Mouse (Mus musculus) lung, embryonic 15.5 days (tissue): ENCODE results near the gene Tenm4. TPM values are rescaled to one million over a fixed set of nuclear protein-coding genes. Genes with fewer than 3 reads are reported as not detected.

Source experiments
- ATAC-seq: fragments of 200-750 bp; cut with Nextera tagmentation; 2 replicates; pipeline ENCODE4 v1.8.0; 2017; ENCODE audit warnings: moderate number of reproducible peaks, borderline replicate concordance; ENCODE audit not compliant: low FRiP score, low TSS enrichment; ENCODE audit errors: extremely low read depth
- H3K27ac ChIP-seq: fragments of 300-500 bp; sonication (generic); 2 replicates; pipeline ENCODE4 v1.5.1; 2015; ENCODE audit warnings: moderate library complexity, mild to moderate bottlenecking, inconsistent platforms
- H3K27me3 ChIP-seq: fragments of 300-500 bp; sonication (generic); 2 replicates; pipeline ENCODE4 v1.6.1; 2015; ENCODE audit warnings: inconsistent platforms
- H3K36me3 ChIP-seq: fragments of 300-500 bp; sonication (generic); 2 replicates; pipeline ENCODE4 v1.6.1; 2015; ENCODE audit warnings: inconsistent platforms
- H3K4me1 ChIP-seq: fragments of 300-500 bp; sonication (generic); 2 replicates; pipeline ENCODE4 v1.6.1; 2015; ENCODE audit warnings: inconsistent platforms
- H3K4me2 ChIP-seq: fragments of 300-500 bp; sonication (generic); 2 replicates; pipeline ENCODE4 v1.6.1; 2015; ENCODE audit warnings: inconsistent platforms, mild to moderate bottlenecking, moderate library complexity
- H3K4me3 ChIP-seq: fragments of 300-500 bp; sonication (generic); 2 replicates; pipeline ENCODE4 v1.5.1; 2015; ENCODE audit warnings: mild to moderate bottlenecking, inconsistent platforms
- H3K9ac ChIP-seq: fragments of 300-500 bp; sonication (generic); 2 replicates; pipeline ENCODE4 v1.6.1; 2015; ENCODE audit warnings: inconsistent platforms
- H3K9me3 ChIP-seq: fragments of 300-500 bp; sonication (generic); 2 replicates; pipeline ENCODE4 v1.6.1; 2016; ENCODE audit warnings: inconsistent platforms
- WGBS: fragments of 180-500 bp; shearing (Covaris S2); methylation state at CpG from one replicate; pipeline ENCODE4 v1.1.7; 2015; 5-methylcytosine and 5-hydroxymethylcytosine counted together
- polyA plus RNA-seq: library from polyadenylated mRNA; unstranded; fragments of >200 nt; fragmentation: Nextera tagmentation; extraction: Ambion mirVana; gene quantifications from 2 replicates; pipeline ENCODE4 v1.2.1, GENCODE M21; 2015

Gene Tenm4
- polyA plus RNA-seq, 1 experiment from 2014 or later = 22.1 TPM

DNA sequence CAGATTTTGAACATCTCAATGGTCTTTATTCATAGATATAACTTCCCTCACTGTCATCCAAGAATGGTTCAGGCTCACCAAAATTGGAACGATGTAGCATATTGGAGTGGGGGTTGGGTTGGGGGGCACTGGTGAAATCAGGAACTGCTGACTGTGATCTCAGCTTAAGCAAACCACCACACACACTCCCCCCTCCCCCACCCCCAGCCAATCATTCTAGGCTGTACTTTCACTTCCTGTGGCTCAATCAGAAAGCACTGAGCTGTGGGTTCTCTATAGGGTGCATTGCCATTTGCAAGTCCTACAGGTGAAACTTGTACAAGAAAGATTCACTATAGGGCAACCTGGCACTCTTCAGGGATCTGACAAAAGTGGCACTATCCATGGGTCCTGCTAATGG lies 559.3 kb downstream of the Tenm4 start:
- H3K9me3 ChIP-seq = no peaks in the 10 kb centered on the region
- ATAC-seq = no peak
- no peaks in the 10 kb centered on the region for H3K27me3 ChIP-seq
- H3K9ac ChIP-seq = no peak overlapping the region
- no peaks in the 10 kb centered on the region for H3K36me3 ChIP-seq
- 96% methylated on average over 1 of the region's 1 CpGs for WGBS
- H3K4me2 ChIP-seq = no peak overlapping the region
- no peak overlapping the region for H3K4me3 ChIP-seq
- H3K4me1 ChIP-seq = no peaks in the 10 kb centered on the region
- no peak overlapping the region for H3K27ac ChIP-seq

DNA sequence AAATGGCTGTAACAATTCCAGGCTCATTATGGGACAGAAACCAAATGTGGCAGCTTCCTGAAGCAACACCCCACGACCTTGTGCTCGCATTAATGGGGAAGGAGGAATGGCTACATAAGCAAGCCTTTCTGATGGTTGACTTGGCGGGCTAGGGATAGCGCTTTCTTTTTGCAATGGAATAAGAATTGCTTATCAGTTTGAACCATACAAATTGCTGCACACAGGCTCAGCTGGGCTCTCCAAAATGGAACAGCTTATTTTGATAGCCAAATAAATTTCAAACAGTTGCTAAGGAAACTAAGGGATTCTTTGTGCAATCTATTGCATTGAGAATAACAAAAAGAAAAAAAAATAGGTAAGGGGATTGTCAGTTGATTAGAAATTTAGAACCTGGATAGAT lies 560.9 kb downstream of the Tenm4 start:
- Histone ChIP-seq H3K9me3 (no peaks in the 10 kb centered on the region), H3K36me3 (no peaks in the 10 kb centered on the region), H3K4me1 (no peaks in the 10 kb centered on the region), H3K9ac (no peak overlapping the region), H3K27me3 (no peaks in the 10 kb centered on the region), H3K4me3 (no peak overlapping the region), H3K4me2 (no peak overlapping the region), H3K27ac (no peak overlapping the region)
- 76% methylated on average over 4 of the region's 4 CpGs for WGBS
- ATAC-seq = no peak

DNA sequence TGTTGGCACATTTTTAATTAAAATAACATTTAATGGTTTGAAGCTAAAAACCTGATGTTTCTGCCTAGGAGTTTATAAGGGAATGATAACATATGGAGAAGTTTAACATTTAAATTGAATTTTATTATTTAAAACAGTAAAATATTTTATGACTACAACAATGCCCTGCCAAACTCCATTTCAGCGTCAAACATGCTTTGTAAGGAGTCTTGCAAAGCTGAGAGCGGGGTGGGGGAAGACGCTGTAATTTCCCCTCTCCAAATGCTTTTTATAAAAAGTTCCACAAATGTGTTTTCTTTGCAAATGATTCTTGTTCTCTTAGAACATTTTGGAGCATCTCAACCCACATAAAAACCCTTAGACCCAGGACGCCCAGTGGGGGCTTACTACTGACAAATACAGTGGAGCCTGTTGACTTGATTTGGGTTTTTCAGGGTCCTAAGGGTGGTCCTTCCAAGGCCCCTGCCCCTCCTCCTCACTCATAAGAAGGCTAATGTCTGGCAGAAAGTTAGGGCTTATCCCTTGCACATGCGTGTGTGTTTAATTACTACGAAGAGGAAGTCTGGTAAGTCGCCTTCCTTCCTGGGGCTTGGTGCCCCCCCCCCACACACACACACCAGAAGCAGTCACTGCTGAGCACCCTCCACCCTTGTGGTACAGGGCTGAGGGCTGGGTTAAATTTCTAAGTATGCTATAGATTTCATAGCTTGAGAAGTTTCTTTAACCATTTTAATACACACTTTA lies 563.4 kb downstream of the Tenm4 start:
- Histone ChIP-seq H3K4me2 (no peak overlapping the region), H3K9me3 (no peaks in the 10 kb centered on the region), H3K27ac (no peak overlapping the region), H3K9ac (no peak overlapping the region), H3K27me3 (no peaks in the 10 kb centered on the region), H3K4me3 (no peak overlapping the region), H3K4me1 (no peaks in the 10 kb centered on the region), H3K36me3 (no peaks in the 10 kb centered on the region)
- no peak for ATAC-seq
- 78% methylated on average over 7 of the region's 7 CpGs for WGBS

DNA sequence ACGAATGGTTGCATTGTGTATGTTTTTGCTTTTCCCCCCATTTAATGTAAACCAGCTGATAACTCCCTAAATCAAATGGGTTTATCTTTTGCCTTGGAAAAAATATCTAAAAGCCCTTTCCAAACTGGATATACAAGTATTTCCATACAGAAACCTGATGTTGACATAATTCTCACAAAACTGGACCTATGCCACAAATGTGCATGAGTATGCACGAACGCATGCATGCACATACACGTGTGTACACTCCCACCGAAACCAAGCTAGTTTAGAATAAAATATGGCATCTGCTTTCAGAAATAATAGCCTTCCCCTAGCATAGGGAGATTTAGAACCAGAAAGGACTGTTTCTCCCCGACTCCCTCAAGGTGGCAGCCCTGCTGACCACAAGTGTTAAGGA lies 569.6 kb downstream of the Tenm4 start:
- H3K4me1 ChIP-seq = peaks cover 14% of the 10 kb centered on the region
- H3K4me3 ChIP-seq = no peak overlapping the region
- H3K27me3 ChIP-seq = no peaks in the 10 kb centered on the region
- H3K4me2 ChIP-seq = no peak overlapping the region
- H3K36me3 ChIP-seq = no peaks in the 10 kb centered on the region
- ATAC-seq = no peak
- no peaks in the 10 kb centered on the region for H3K9me3 ChIP-seq
- H3K27ac ChIP-seq = no peak overlapping the region
- WGBS = 48% methylated on average over 6 of the region's 6 CpGs
- no peak overlapping the region for H3K9ac ChIP-seq

DNA sequence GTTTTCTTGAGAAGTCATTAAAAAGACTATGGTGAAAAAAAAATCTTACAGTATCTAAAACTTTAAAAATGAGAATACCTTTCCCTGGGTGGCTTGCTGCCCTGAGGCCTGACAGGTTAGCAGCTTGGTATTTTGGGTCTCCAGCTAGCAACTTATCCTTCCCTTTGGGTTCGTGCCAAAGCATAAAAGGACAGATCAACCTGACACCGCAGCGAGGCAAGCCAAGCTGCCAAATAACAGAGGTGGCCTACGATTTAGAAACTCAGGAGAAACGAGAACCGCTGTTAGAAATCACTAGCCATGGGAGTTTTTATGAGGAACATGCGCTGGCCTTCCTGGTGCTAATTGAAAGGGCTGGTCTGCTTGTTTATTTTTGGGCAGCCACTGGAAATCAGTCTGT lies 571.2 kb downstream of the Tenm4 start:
- no peak overlapping the region for H3K27ac ChIP-seq
- no peaks in the 10 kb centered on the region for H3K9me3 ChIP-seq
- peaks cover 23% of the 10 kb centered on the region for H3K4me1 ChIP-seq
- H3K9ac ChIP-seq = no peak overlapping the region
- no peak for ATAC-seq
- H3K27me3 ChIP-seq = no peaks in the 10 kb centered on the region
- no peaks in the 10 kb centered on the region for H3K36me3 ChIP-seq
- WGBS = 37% methylated on average over 7 of the region's 7 CpGs
- H3K4me2 ChIP-seq = no peak overlapping the region
- no peak overlapping the region for H3K4me3 ChIP-seq

DNA sequence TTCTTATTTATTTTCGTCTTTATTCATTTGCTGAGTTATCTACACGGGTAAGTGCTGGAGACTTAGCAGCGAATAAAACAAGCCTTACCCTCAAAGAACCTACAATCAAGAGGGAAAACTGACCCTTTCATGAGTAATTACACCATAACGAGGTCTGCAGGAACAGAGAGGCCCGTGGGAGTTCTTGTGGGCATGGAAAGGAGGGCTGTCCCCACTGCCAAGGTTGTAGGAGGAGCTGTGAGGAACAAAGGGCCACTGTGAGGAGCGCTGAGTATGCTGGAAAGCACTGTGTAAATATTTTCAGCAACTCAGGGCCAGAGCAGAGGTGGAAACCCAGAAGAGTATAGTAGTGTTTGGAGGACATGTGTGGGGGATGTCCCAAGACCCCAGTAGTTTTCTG lies 574.9 kb downstream of the Tenm4 start:
- peak overlapping the region; percentile 41 for H3K27ac ChIP-seq
- H3K4me1 ChIP-seq = peaks cover 32% of the 10 kb centered on the region
- no peaks in the 10 kb centered on the region for H3K27me3 ChIP-seq
- H3K9ac ChIP-seq = no peak overlapping the region
- ATAC-seq = peak; percentile 75
- WGBS = 18% methylated on average over 6 of the region's 6 CpGs
- no peak overlapping the region for H3K4me2 ChIP-seq
- H3K36me3 ChIP-seq = no peaks in the 10 kb centered on the region
- no peak overlapping the region for H3K4me3 ChIP-seq
- H3K9me3 ChIP-seq = no peaks in the 10 kb centered on the region

DNA sequence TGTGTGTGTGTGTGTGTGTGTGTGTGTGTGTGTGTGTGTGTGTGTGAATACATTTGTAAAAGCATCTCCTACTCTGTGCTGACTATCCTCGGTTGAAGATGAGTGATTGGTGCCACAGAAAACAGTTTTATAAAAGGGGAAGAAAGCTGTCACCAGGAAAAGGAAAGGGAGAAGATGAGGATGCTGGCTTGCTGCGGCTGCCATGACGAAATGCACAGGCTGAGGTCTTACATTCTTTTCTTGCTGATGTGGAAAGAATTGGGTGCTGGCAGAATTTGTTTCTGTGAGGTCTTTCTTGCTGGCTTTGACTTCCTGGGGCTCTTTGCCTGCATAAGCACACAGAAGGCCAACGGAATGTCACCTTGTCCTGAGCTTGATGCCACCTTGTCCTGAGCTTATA lies 575.7 kb downstream of the Tenm4 start:
- no peak overlapping the region for H3K27ac ChIP-seq
- H3K27me3 ChIP-seq = no peaks in the 10 kb centered on the region
- WGBS = 46% methylated on average over 4 of the region's 4 CpGs

DNA sequence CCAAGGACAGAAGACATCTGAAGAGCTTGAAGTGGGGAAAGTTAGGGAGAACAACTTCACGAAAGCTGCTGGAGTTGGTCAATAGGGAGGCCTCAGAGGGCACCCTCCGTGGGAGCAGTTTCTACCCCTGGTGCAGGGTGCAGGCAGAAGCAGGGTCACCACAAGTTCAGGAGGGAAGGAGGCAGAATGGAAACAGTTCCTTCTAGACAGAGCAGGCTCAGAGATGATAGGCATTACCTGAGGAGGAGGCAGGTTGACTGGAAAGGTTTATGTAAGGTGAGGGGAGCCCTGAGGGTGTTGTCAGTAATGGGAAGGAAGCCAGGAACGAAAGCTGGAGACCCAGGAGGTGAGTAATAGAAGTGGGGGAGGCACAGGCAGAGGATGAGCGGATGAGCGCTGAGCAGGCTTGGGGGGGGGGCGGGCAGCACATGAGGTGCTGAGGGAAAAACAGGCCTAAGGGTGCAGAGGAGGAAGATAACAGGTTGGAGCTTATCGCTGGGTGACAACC lies 577.5 kb downstream of the Tenm4 start:
- Histone ChIP-seq H3K4me2 (no peak overlapping the region), H3K27ac (no peak overlapping the region), H3K9ac (no peak overlapping the region), H3K36me3 (no peaks in the 10 kb centered on the region), H3K9me3 (no peaks in the 10 kb centered on the region), H3K4me1 (peaks cover 26% of the 10 kb centered on the region), H3K27me3 (no peaks in the 10 kb centered on the region), H3K4me3 (no peak overlapping the region)
- WGBS = 54% methylated on average over 7 of the region's 7 CpGs
- ATAC-seq = no peak

More for the DNA sequence above, 575.7 kb downstream of the Tenm4 start:
- H3K4me1 ChIP-seq = peaks cover 32% of the 10 kb centered on the region
- H3K4me2 ChIP-seq = no peak overlapping the region
- no peaks in the 10 kb centered on the region for H3K36me3 ChIP-seq
- no peak for ATAC-seq
- H3K9me3 ChIP-seq = no peaks in the 10 kb centered on the region
- H3K9ac ChIP-seq = no peak overlapping the region
- H3K4me3 ChIP-seq = no peak overlapping the region

DNA sequence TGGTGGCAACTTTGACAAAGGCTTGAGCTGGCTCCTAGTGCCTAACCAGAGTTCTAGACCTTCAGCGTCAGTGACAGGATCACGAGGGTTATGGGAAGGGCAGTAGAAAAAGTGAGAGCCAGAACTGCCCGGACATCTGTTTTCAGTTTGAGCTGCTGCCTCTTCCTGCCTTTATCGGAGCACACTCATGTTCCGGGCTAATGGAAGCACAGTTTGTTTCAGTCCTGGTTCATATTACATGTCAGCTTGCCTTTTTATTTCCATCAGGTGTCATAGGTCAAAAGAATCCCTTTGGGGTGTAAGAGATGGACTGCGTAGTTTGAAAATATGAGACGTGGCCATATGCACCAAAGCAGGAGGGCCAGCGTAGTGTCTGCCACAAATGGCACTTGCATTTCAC lies 578.7 kb downstream of the Tenm4 start:
- Histone ChIP-seq H3K27me3 (no peaks in the 10 kb centered on the region), H3K4me3 (no peak overlapping the region), H3K4me2 (no peak overlapping the region), H3K9me3 (no peaks in the 10 kb centered on the region), H3K27ac (no peak overlapping the region), H3K4me1 (peaks cover 27% of the 10 kb centered on the region), H3K36me3 (no peaks in the 10 kb centered on the region), H3K9ac (no peak overlapping the region)
- ATAC-seq = peak; percentile 36; the same call in 1 of the 2 replicates
- 41% methylated on average over 8 of the region's 8 CpGs for WGBS

DNA sequence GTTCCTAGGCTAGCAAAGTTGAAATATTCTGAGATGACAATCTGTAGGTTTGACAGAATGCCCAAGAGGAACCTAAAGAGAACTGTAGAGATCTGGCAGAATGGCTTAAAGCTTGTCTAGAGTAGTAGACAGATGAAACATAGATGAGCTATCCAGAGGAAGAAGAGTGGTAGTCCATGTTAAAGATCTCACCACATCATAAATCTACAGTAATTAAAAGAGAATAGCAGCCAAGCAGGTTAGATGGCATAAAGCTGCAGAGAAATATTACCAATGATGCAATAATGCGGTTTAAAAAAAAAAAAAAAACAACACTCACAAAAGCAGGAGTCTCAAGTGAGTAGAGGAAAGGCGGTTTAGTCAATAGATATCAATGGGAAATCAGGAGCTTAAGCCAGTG lies 580.2 kb downstream of the Tenm4 start:
- Histone ChIP-seq H3K4me1 (peaks cover 28% of the 10 kb centered on the region), H3K36me3 (no peaks in the 10 kb centered on the region), H3K27me3 (no peaks in the 10 kb centered on the region), H3K9ac (no peak overlapping the region), H3K9me3 (no peaks in the 10 kb centered on the region), H3K27ac (no peak overlapping the region), H3K4me2 (no peak overlapping the region), H3K4me3 (no peak overlapping the region)
- 89% methylated on average over 2 of the region's 2 CpGs for WGBS
- ATAC-seq = no peak

DNA sequence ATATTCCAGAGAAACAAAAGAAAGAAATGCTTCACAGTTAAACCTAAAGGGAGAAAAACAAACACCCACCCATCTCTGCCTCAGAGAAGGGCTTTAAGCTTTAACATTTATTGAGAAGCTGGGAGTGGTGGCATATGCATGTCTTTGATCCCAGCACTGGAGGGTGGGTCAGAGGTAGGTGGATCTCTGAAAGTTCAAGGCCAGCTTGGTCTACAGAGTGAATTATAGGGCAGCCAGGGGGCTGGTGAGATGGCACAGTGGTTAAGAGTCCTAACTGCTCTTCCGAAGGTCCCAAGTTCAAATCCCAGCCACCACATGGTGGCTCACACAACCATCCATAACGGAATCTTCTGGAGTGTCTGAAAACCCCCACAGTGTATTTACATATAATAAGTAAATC lies 581.7 kb downstream of the Tenm4 start:
- ATAC-seq = no peak
- H3K36me3 ChIP-seq = no peaks in the 10 kb centered on the region
- H3K4me2 ChIP-seq = no peak overlapping the region
- H3K9ac ChIP-seq = no peak overlapping the region
- no peaks in the 10 kb centered on the region for H3K9me3 ChIP-seq
- H3K4me3 ChIP-seq = no peak overlapping the region
- no peak overlapping the region for H3K27ac ChIP-seq
- 88% methylated on average over 2 of the region's 2 CpGs for WGBS
- H3K4me1 ChIP-seq = peaks cover 29% of the 10 kb centered on the region
- no peaks in the 10 kb centered on the region for H3K27me3 ChIP-seq

DNA sequence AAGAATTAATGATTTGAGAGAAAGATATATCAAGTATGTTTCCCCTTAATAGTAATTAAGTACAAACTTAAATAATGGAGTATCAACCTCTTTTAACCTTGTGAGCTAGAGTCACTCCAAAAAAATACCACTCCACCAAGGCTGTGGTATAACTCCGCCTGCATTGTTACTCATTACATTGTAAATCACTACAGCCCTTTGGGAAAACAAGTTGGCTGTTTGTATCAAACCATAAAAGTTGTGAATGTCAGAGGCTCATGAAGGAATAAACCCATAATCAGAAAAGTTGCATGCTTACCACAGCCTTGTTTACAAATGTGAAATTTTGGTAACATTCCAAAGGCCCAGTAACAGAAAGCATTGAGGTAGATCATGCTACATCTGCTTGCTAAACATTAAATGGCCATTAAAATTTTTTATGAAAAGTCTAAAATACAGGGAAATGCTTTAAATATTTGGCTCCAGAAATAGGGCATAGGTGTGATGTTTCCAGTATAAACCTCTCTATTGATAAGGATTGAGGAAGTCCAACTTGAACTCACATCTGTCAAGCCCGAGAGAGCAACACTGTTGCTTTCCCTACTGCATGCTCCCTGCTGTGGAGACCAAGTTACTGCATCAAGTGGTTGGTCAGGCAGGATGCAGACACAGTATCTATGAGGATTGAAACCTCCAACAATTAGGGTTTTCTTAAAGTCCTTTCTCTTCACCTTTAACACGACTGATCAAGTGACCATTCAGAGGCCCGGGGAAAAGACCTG lies 582.5 kb downstream of the Tenm4 start:
- H3K4me2 ChIP-seq = no peak overlapping the region
- WGBS = 41% methylated on average over 4 of the region's 4 CpGs
- no peak for ATAC-seq
- no peaks in the 10 kb centered on the region for H3K36me3 ChIP-seq
- no peaks in the 10 kb centered on the region for H3K27me3 ChIP-seq
- H3K27ac ChIP-seq = no peak overlapping the region
- no peaks in the 10 kb centered on the region for H3K9me3 ChIP-seq
- H3K9ac ChIP-seq = no peak overlapping the region
- H3K4me3 ChIP-seq = no peak overlapping the region
- H3K4me1 ChIP-seq = peaks cover 27% of the 10 kb centered on the region
